Mouse (Mus musculus): Measurements from ENCODE around the gene Slc37a1. TPM values are rescaled to one million over a fixed set of nuclear protein-coding genes. Genes with fewer than 3 reads are reported as not detected.
A peak's percentile ranks its signal among the peaks of the same experiment; 100 is the strongest.
"Not testable (repeated sequence)": the region's sequence is repeated elsewhere in the genome, so short reads cannot be mapped to it uniquely, and the experiment has no call there.

Gene Slc37a1
- total RNA-seq, 2 experiments from 2014 or later, result 0.23 to 2.5 TPM

- no peak for ATAC-seq (replicated peaks; ENCODE audit: low FRiP score, poor library complexity, severe bottlenecking)
These were observed 19.5 kb upstream of the Slc37a1 start for GRCm38 (mm10) chr17:31267138-31267537.

- no peak for ATAC-seq (replicated peaks; ENCODE audit: low FRiP score, poor library complexity, severe bottlenecking)
These were observed 19.0 kb upstream of the Slc37a1 start for GRCm38 (mm10) chr17:31267603-31268002.

GRCm38 (mm10) chr17:31268016-31268415 lies 18.6 kb upstream of the Slc37a1 start:
- no peak for ATAC-seq (replicated peaks; ENCODE audit: low FRiP score, poor library complexity, severe bottlenecking)

GRCm38 (mm10) chr17:31269761-31270160 lies 16.8 kb upstream of the Slc37a1 start:
- ATAC-seq (replicated peaks; ENCODE audit: low FRiP score, poor library complexity, severe bottlenecking), result no peak

- ATAC-seq (replicated peaks; ENCODE audit: low FRiP score, poor library complexity, severe bottlenecking), result no peak
These were observed 16.3 kb upstream of the Slc37a1 start for GRCm38 (mm10) chr17:31270246-31270645.

- ATAC-seq (replicated peaks; ENCODE audit: low FRiP score, poor library complexity, severe bottlenecking), result not testable (repeated sequence)
These were observed 15.9 kb upstream of the Slc37a1 start for GRCm38 (mm10) chr17:31270736-31271135.

- no peak for ATAC-seq (replicated peaks; ENCODE audit: low FRiP score, poor library complexity, severe bottlenecking)
These were observed 15.3 kb upstream of the Slc37a1 start for GRCm38 (mm10) chr17:31271136-31271851.

GRCm38 (mm10) chr17:31272416-31273165 lies 14.0 kb upstream of the Slc37a1 start:
- ATAC-seq (replicated peaks; ENCODE audit: low FRiP score, poor library complexity, severe bottlenecking), result no peak

- no peak for ATAC-seq (replicated peaks; ENCODE audit: low FRiP score, poor library complexity, severe bottlenecking)
These were observed 13.0 kb upstream of the Slc37a1 start for GRCm38 (mm10) chr17:31273631-31274030.

GRCm38 (mm10) chr17:31275181-31275580 lies 11.4 kb upstream of the Slc37a1 start:
- ATAC-seq (replicated peaks; ENCODE audit: low FRiP score, poor library complexity, severe bottlenecking), result no peak

- no peak for ATAC-seq (replicated peaks; ENCODE audit: low FRiP score, poor library complexity, severe bottlenecking)
These were observed 10.2 kb upstream of the Slc37a1 start for GRCm38 (mm10) chr17:31276207-31276921.

- ATAC-seq (replicated peaks; ENCODE audit: low FRiP score, poor library complexity, severe bottlenecking), result peak; percentile 62
These were observed 9.4 kb upstream of the Slc37a1 start, which contains the start of gene Rsph1 for GRCm38 (mm10) chr17:31276922-31277918. Rsph1 (minus strand) TSS chr17:31277383.

GRCm38 (mm10) chr17:31277931-31278330 lies 8.7 kb upstream of the Slc37a1 start:
- ATAC-seq (replicated peaks; ENCODE audit: low FRiP score, poor library complexity, severe bottlenecking), result no peak

- ATAC-seq (replicated peaks; ENCODE audit: low FRiP score, poor library complexity, severe bottlenecking), result no peak
These were observed 7.1 kb upstream of the Slc37a1 start for GRCm38 (mm10) chr17:31279541-31279940.

- no peak for ATAC-seq (replicated peaks; ENCODE audit: low FRiP score, poor library complexity, severe bottlenecking)
These were observed 6.3 kb upstream of the Slc37a1 start for GRCm38 (mm10) chr17:31280269-31280668.

- no peak for ATAC-seq (replicated peaks; ENCODE audit: low FRiP score, poor library complexity, severe bottlenecking)
These were observed 4.5 kb upstream of the Slc37a1 start for GRCm38 (mm10) chr17:31281830-31282686.

GRCm38 (mm10) chr17:31282687-31283053 lies 3.9 kb upstream of the Slc37a1 start:
- no peak for ATAC-seq (replicated peaks; ENCODE audit: low FRiP score, poor library complexity, severe bottlenecking)

GRCm38 (mm10) chr17:31285867-31286266 lies 725 bp upstream of the Slc37a1 start:
- ATAC-seq (replicated peaks; ENCODE audit: low FRiP score, poor library complexity, severe bottlenecking), result no peak

GRCm38 (mm10) chr17:31287216-31287615 lies 624 bp downstream of the Slc37a1 start:
- no peak for ATAC-seq (replicated peaks; ENCODE audit: low FRiP score, poor library complexity, severe bottlenecking)

Data from erythroid progenitor cell, adult 5-6 weeks (primary cell).